Mouse (Mus musculus) forebrain, embryonic 14.5 days (tissue): ENCODE measurements around the gene Vmn1r80. TPM values are rescaled to one million over a fixed set of nuclear protein-coding genes. Genes with fewer than 3 reads are reported as not detected.
"Not testable (repeated sequence)": the region's sequence is repeated elsewhere in the genome, so short reads cannot be mapped to it uniquely, and the experiment has no call there.

Experiments
- ATAC-seq: fragments of 200-750 bp; cut with Nextera tagmentation; 2 replicates; pipeline ENCODE4 v1.8.0; 2017; ENCODE audit warnings: mild to moderate bottlenecking, moderate library complexity
- DNase-seq: peaks from one replicate; pipeline ENCODE4 v3.0.0-alpha.2; 2015; ENCODE audit warnings: low spot score
- H3K27ac ChIP-seq: fragments of 300-500 bp; sonication (generic); 2 replicates; pipeline ENCODE4 v1.5.1; 2014; ENCODE audit warnings: low read depth, mild to moderate bottlenecking, control low read depth, low read length, moderate library complexity
- H3K27me3 ChIP-seq: fragments of 300-500 bp; sonication (generic); replicated peaks from 2 replicates; pipeline ENCODE4 v1.6.1; 2014; ENCODE audit warnings: low read length, control low read depth, mixed read lengths; ENCODE audit not compliant: control insufficient read depth, insufficient read depth
- H3K36me3 ChIP-seq: fragments of 300-500 bp; sonication (generic); 2 replicates; pipeline ENCODE4 v1.6.1; 2014; ENCODE audit warnings: low read length, control low read depth; ENCODE audit not compliant: control insufficient read depth, insufficient read depth
- H3K4me1 ChIP-seq: fragments of 300-500 bp; sonication (generic); 2 replicates; pipeline ENCODE4 v1.6.1; 2014; ENCODE audit warnings: antibody characterized with exemption, low read length, control low read depth; ENCODE audit not compliant: control insufficient read depth, insufficient read depth
- H3K4me2 ChIP-seq: fragments of 300-500 bp; sonication (generic); 2 replicates; pipeline ENCODE4 v1.6.1; 2014; ENCODE audit warnings: mild to moderate bottlenecking, control low read depth, low read length
- H3K4me3 ChIP-seq: fragments of 300-500 bp; sonication (generic); 2 replicates; pipeline ENCODE4 v1.5.1; 2014; ENCODE audit warnings: low read depth, low read length, control low read depth
- H3K9ac ChIP-seq: fragments of 300-500 bp; sonication (generic); 2 replicates; pipeline ENCODE4 v1.6.1; 2014; ENCODE audit warnings: mild to moderate bottlenecking, low read length, control low read depth, moderate library complexity
- H3K9me3 ChIP-seq: fragments of 300-500 bp; sonication (generic); replicated peaks from 2 replicates; pipeline ENCODE4 v1.6.1; 2016; ENCODE audit warnings: low read length, control low read depth, mixed read lengths; ENCODE audit not compliant: control insufficient read depth
- WGBS: fragments of 180-500 bp; shearing (Covaris S2); extraction: QIAGEN DNeasy Blood & Tissue Kit; methylation state at CpG from one replicate; pipeline ENCODE4 v1.1.7; 2014; 5-methylcytosine and 5-hydroxymethylcytosine counted together
- polyA plus RNA-seq: library from polyadenylated mRNA; unstranded; fragments of >200 nt; fragmentation: Nextera tagmentation; extraction: Ambion mirVana; gene quantifications from 2 replicates; pipeline ENCODE4 v1.2.1, GENCODE M21; 2014

The Vmn1r80 gene
- not detected in 2 replicates for polyA plus RNA-seq

DNA sequence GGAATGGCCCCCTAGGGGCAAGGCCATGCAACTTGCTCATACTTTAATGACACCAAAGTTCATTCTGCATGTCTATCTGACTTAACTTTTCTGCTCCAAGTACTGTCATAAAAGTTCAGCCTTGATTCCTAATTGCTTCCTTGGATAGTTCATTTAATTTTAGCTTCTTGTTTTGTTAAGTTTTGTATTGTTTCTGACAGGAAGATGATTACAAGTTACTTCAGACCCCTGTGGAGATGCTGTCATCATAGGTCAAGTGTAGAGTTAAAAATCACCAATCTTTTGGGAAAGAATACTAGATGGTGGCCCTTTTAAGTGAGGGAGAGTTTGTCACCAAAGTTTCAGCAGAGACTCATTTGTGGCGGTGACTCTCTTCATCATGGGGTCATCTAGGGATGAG is at the start of gene Vmn1r80:
Gene Vmn1r80 (plus strand): TSS at position 301 of the 400 bp plus-strand sequence.
- Histone ChIP-seq H3K9ac (no peak within 1 kb of the TSS), H3K4me3 (no peak within 1 kb of the TSS), H3K9me3 (no peaks in the 10 kb centered on the region; the same call in none of the 2 replicates), H3K36me3 (no peaks in the 10 kb centered on the region), H3K27ac (no peak within 1 kb of the TSS), H3K4me2 (no peak within 1 kb of the TSS), H3K4me1 (no peaks in the 10 kb centered on the region), H3K27me3 (no peaks in the 10 kb centered on the region)
- ATAC-seq (no peak), DNase-seq (no peak)
- 85% methylated on average over 1 of the region's 1 CpGs for WGBS

GRCm38 (mm10) chr7:12149957-12150356 is 39.1 kb upstream of the Vmn1r80 start, which contains the start of gene Vmn1r78:
Vmn1r78 (plus strand) TSS chr7:12150257.
- Histone ChIP-seq H3K4me2 (no peak within 1 kb of the TSS), H3K9me3 (peaks cover 7% of the 10 kb centered on the region; the same call in 1 of the 2 replicates), H3K9ac (no peak within 1 kb of the TSS), H3K4me1 (no peaks in the 10 kb centered on the region), H3K4me3 (no peak within 1 kb of the TSS), H3K36me3 (no peaks in the 10 kb centered on the region), H3K27me3 (no peaks in the 10 kb centered on the region), H3K27ac (no peak within 1 kb of the TSS)
- 55% methylated on average over 2 of the region's 2 CpGs for WGBS
- DNase-seq (no peak), ATAC-seq (no peak)

- H3K27me3 ChIP-seq, DNase-seq, H3K36me3 ChIP-seq, H3K4me3 ChIP-seq, H3K9me3 ChIP-seq, H3K9ac ChIP-seq, H3K4me2 ChIP-seq, H3K27ac ChIP-seq, ATAC-seq, H3K4me1 ChIP-seq: not testable (repeated sequence)
- WGBS, result 55% methylated on average over 1 of the region's 1 CpGs
Measured at GRCm38 (mm10) chr7:12156463-12156862, 32.6 kb upstream of the Vmn1r80 start.

DNA sequence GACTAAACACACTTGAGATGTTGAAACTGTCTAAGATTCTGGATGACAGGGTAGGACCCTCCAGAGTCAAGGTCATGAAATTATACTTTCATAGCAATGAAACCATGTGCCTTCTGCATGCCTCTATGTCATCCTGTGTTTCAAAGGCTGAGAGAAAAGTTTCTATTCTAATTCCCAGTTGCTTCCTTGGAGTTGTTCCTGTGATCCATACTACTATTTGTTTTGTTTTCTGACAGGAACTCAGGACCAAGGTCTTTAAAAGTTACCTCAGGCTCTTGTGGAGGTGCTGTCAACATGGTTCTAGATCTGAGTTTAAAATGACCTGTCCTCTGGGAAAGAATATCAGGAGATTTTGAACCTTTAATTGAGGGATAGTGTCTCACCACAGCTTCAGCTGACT is 18.1 kb upstream of the Vmn1r80 start, which contains the start of gene Vmn1r79:
Gene Vmn1r79 (plus strand): TSS at position 301 of the 400 bp plus-strand sequence.
- not testable (repeated sequence) for ATAC-seq, H3K27ac ChIP-seq, H3K9me3 ChIP-seq

GRCm38 (mm10) chr7:12172926-12173325 is 16.2 kb upstream of the Vmn1r80 start:
- not testable (repeated sequence) for DNase-seq, H3K9me3 ChIP-seq, H3K27me3 ChIP-seq, H3K4me1 ChIP-seq, ATAC-seq, H3K4me2 ChIP-seq, H3K27ac ChIP-seq, H3K9ac ChIP-seq, H3K36me3 ChIP-seq, H3K4me3 ChIP-seq
- 63% methylated on average over 2 of the region's 2 CpGs for WGBS

More for the DNA sequence above, 18.1 kb upstream of the Vmn1r80 start, which contains the start of gene Vmn1r79:
- not testable (repeated sequence) for H3K9ac ChIP-seq, H3K4me1 ChIP-seq, H3K36me3 ChIP-seq, DNase-seq, H3K4me2 ChIP-seq, H3K4me3 ChIP-seq, H3K27me3 ChIP-seq

- H3K36me3 ChIP-seq, result no peaks in the 10 kb centered on the region
- DNase-seq (no peak), ATAC-seq (no peak)
- H3K4me1 ChIP-seq, result no peaks in the 10 kb centered on the region
- 63% methylated on average over 2 of the region's 2 CpGs for WGBS
- H3K9ac ChIP-seq, result no peak overlapping the region
- H3K4me3 ChIP-seq, result no peak overlapping the region
- H3K4me2 ChIP-seq, result no peak overlapping the region
- H3K27me3 ChIP-seq, result no peaks in the 10 kb centered on the region
- H3K9me3 ChIP-seq, result peaks cover 3% of the 10 kb centered on the region
- no peak overlapping the region for H3K27ac ChIP-seq
Measured at GRCm38 (mm10) chr7:12204141-12204540, 15.1 kb downstream of the Vmn1r80 start.

Other genes starting within 250 kb of the Vmn1r80 start
- not detected in 2 replicates for gene Vmn1r77, start 152.5 kb upstream of the Vmn1r80 start, polyA plus RNA-seq
- gene Vmn1r78, start 39.0 kb upstream of the Vmn1r80 start, polyA plus RNA-seq, result not detected in 2 replicates
- not detected in 2 replicates for gene Vmn1r79, start 18.0 kb upstream of the Vmn1r80 start, polyA plus RNA-seq
- not detected in 2 replicates for gene Vmn1r81, start 79.0 kb downstream of the Vmn1r80 start, polyA plus RNA-seq
- not detected in 2 replicates for gene Vmn1r82, start 111.1 kb downstream of the Vmn1r80 start, polyA plus RNA-seq
- not detected in 2 replicates for gene Vmn1r83, start 140.2 kb downstream of the Vmn1r80 start, polyA plus RNA-seq
- not detected in 2 replicates for gene Vmn1r84, start 180.0 kb downstream of the Vmn1r80 start, polyA plus RNA-seq
- 8.4 and 11.7 TPM in 2 replicates for gene Zfp551, start 233.5 kb downstream of the Vmn1r80 start, polyA plus RNA-seq